Mouse (Mus musculus): ENCODE results near the gene Bfsp2.

DNA sequence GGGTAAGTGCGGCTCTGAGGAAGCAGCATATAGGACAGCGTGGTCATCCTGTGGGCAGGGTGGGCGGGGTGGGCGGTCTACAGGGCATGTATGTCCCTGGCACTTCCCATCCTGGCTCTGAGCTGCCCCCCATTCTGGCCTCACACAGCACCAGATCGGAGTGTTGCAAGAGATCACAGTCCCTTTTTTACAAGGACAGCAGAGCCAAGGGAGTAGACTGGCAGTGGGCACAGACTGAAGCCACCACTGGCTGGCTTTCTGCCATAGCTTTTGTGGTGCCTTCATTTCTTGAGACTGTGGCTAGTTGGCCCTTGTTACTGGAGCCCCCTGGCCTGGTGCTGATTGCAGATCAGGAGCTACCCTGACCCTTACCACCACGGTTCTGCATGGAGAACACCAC lies 6.0 kb upstream of the Bfsp2 start:
- no peak for TF ChIP-seq POLR2A (IDR thresholded peaks at IDR 0.05; ENCODE audit: insufficient read depth, low read length)
- no peak for TF ChIP-seq CTCF (IDR thresholded peaks at IDR 0.05; ENCODE audit: low read depth, low read length)
